Mouse (Mus musculus): ENCODE measurements around the gene Cpne6.

DNA sequence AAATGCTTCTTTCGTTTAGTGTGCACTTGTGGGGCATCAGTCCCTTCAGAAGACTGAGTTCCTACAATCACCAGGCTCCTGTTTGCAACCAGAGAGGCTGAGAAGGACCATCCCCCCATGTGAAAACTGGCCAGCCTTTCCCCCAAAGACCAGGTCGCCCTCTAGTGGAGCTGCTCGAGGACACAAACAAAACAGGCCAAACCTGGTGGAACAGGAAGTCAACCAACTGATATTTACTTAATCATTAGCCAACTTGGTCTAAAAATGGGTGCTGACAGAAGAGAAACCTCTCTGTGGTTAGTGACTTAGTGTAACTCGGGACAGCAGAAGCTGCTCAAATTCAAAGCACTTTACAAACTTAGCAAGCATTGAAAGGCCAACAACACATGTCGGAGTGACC lies 46.8 kb downstream of the Cpne6 start:
- no peak; the same call in none of the 2 replicates for TF ChIP-seq CTCF (IDR thresholded peaks at IDR 0.05)
- TF ChIP-seq POLR2A (IDR thresholded peaks at IDR 0.05; ENCODE audit: insufficient read depth, low read depth, low read length): no peak
- peak; percentile 66; the same call in 1 of the 2 replicates for TF ChIP-seq EP300 (IDR thresholded peaks at IDR 0.05; ENCODE audit: insufficient read depth, low read depth, low read length)
